Mouse (Mus musculus): Measurements from ENCODE around the gene Etaa1. TPM values are rescaled to one million over a fixed set of nuclear protein-coding genes. Genes with fewer than 3 reads are reported as not detected.
"Not testable (repeated sequence)": the region's sequence is repeated elsewhere in the genome, so short reads cannot be mapped to it uniquely, and the experiment has no call there.

Gene Etaa1
- 11.7 and 17.7 TPM in 2 replicates for total RNA-seq (2015; ENCODE audit: low replicate concordance)
- total RNA-seq (2017; ENCODE audit: low replicate concordance): 15.4 and 24.1 TPM in 2 replicates

- ATAC-seq (replicated peaks; ENCODE audit: low FRiP score, poor library complexity, severe bottlenecking): peak; percentile 98
These were observed at the start of gene Etaa1 for GRCm38 (mm10) chr11:17953231-17954134. Gene Etaa1 (minus strand): TSS chr11:17953875.

- no peak for ATAC-seq (replicated peaks; ENCODE audit: low FRiP score, poor library complexity, severe bottlenecking)
These were observed 40.5 kb upstream of the Etaa1 start for GRCm38 (mm10) chr11:17994151-17994550.

- no peak for ATAC-seq (replicated peaks; ENCODE audit: low FRiP score, poor library complexity, severe bottlenecking)
These were observed 38.6 kb upstream of the Etaa1 start for GRCm38 (mm10) chr11:17992311-17992710.

GRCm38 (mm10) chr11:17983331-17983730, 29.7 kb upstream of the Etaa1 start:
- no peak for ATAC-seq (replicated peaks; ENCODE audit: low FRiP score, poor library complexity, severe bottlenecking)

- no peak for ATAC-seq (replicated peaks; ENCODE audit: low FRiP score, poor library complexity, severe bottlenecking)
These were observed 27.6 kb upstream of the Etaa1 start for GRCm38 (mm10) chr11:17981246-17981645.

GRCm38 (mm10) chr11:17975581-17975980, 21.9 kb upstream of the Etaa1 start:
- ATAC-seq (replicated peaks; ENCODE audit: low FRiP score, poor library complexity, severe bottlenecking): no peak

GRCm38 (mm10) chr11:17952791-17953190, 884 bp downstream of the Etaa1 start:
- ATAC-seq (replicated peaks; ENCODE audit: low FRiP score, poor library complexity, severe bottlenecking): peak; percentile 20; the same call in 1 of the 2 replicates

GRCm38 (mm10) chr11:17951336-17951735, 2.3 kb downstream of the Etaa1 start:
- no peak for ATAC-seq (replicated peaks; ENCODE audit: low FRiP score, poor library complexity, severe bottlenecking)

GRCm38 (mm10) chr11:17939168-17939567, 14.5 kb downstream of the Etaa1 start:
- no peak for ATAC-seq (replicated peaks; ENCODE audit: low FRiP score, poor library complexity, severe bottlenecking)

- no peak for ATAC-seq (replicated peaks; ENCODE audit: low FRiP score, poor library complexity, severe bottlenecking)
These were observed 15.7 kb downstream of the Etaa1 start for GRCm38 (mm10) chr11:17937931-17938330.

GRCm38 (mm10) chr11:17917905-17918304, 35.8 kb downstream of the Etaa1 start:
- no peak for ATAC-seq (replicated peaks; ENCODE audit: low FRiP score, poor library complexity, severe bottlenecking)

GRCm38 (mm10) chr11:17917101-17917500, 36.6 kb downstream of the Etaa1 start:
- no peak for ATAC-seq (replicated peaks; ENCODE audit: low FRiP score, poor library complexity, severe bottlenecking)

GRCm38 (mm10) chr11:17916486-17916885, 37.2 kb downstream of the Etaa1 start:
- ATAC-seq (replicated peaks; ENCODE audit: low FRiP score, poor library complexity, severe bottlenecking): no peak

GRCm38 (mm10) chr11:17900996-17901395, 52.7 kb downstream of the Etaa1 start:
- ATAC-seq (replicated peaks; ENCODE audit: low FRiP score, poor library complexity, severe bottlenecking): not testable (repeated sequence)

All from erythroid progenitor cell, adult 5-6 weeks (primary cell).